Mouse (Mus musculus) small intestine, adult 2 months (tissue): ENCODE results near the gene Bcas3. TPM values are rescaled to one million over a fixed set of nuclear protein-coding genes. Genes with fewer than 3 reads are reported as not detected.

Experiments used
- H3K27ac ChIP-seq: fragments of 200-500 bp; 2 replicates; pipeline ENCODE4 v1.5.1; 2012; ENCODE audit warnings: low read depth, low read length, control low read depth, inconsistent platforms; ENCODE audit not compliant: insufficient read depth
- H3K27me3 ChIP-seq: fragments of 200-500 bp; 2 replicates; pipeline ENCODE4 v1.6.1; 2012; ENCODE audit warnings: mild to moderate bottlenecking, moderate library complexity, low read length, inconsistent platforms; ENCODE audit not compliant: control insufficient read depth, insufficient read depth
- H3K36me3 ChIP-seq: fragments of 200-500 bp; 2 replicates; pipeline ENCODE4 v1.6.1; 2012; ENCODE audit warnings: mild to moderate bottlenecking, low read length, control low read depth, inconsistent platforms; ENCODE audit not compliant: control insufficient read depth, insufficient read depth
- H3K4me1 ChIP-seq: fragments of 200-500 bp; 2 replicates; pipeline ENCODE4 v1.6.1; 2012; ENCODE audit warnings: low read length, inconsistent platforms, mixed read lengths; ENCODE audit not compliant: control insufficient read depth, insufficient read depth, insufficient read length
- H3K4me3 ChIP-seq: fragments of 200-500 bp; 2 replicates; pipeline ENCODE4 v1.5.1; 2012; ENCODE audit warnings: low read depth, mild to moderate bottlenecking, control low read depth, inconsistent platforms, low read length, moderate library complexity
- CTCF ChIP-seq: fragments of 200-500 bp; IDR thresholded peaks from 2 replicates; pipeline ENCODE4 v1.5.1; 2012; ENCODE audit warnings: low read depth, mild to moderate bottlenecking, control low read depth, inconsistent platforms, low read length, moderate library complexity, mixed read lengths; ENCODE audit not compliant: insufficient replicate concordance, insufficient read length; ENCODE audit errors: extremely low read depth
- POLR2A ChIP-seq: fragments of 200-500 bp; IDR thresholded peaks from 2 replicates; pipeline ENCODE4 v1.6.1; 2012; ENCODE audit warnings: low read depth, mild to moderate bottlenecking, control low read depth, inconsistent platforms, low read length, moderate library complexity
- WGBS: fragments of 180-500 bp; shearing (Covaris S2); methylation state at CpG from one replicate; pipeline ENCODE4 v1.1.7; 2018; 5-methylcytosine and 5-hydroxymethylcytosine counted together
- polyA plus RNA-seq: library from polyadenylated mRNA; depleted of rRNA; stranded (reverse); fragments of >200 nt; gene quantifications from 2 replicates; pipeline ENCODE4 v1.2.3, GENCODE M21; 2012

Gene Bcas3
- polyA plus RNA-seq, 1 experiment, result 32.1 TPM

GRCm38 (mm10) chr11:85540989-85541388 is 188.0 kb downstream of the Bcas3 start:
- 82% methylated on average over 4 of the region's 4 CpGs for WGBS
- TF ChIP-seq POLR2A, result no peak
- TF ChIP-seq CTCF, result no peak

GRCm38 (mm10) chr11:85543311-85543710 is 190.3 kb downstream of the Bcas3 start:
- Histone ChIP-seq H3K36me3 (no peaks in the 10 kb centered on the region), H3K27ac (no peak overlapping the region), H3K4me1 (no peaks in the 10 kb centered on the region), H3K4me3 (no peak overlapping the region), H3K27me3 (no peaks in the 10 kb centered on the region)
- WGBS, result 90% methylated on average over 4 of the region's 4 CpGs
- no peak for TF ChIP-seq CTCF
- no peak for TF ChIP-seq POLR2A

More at GRCm38 (mm10) chr11:85540989-85541388, 188.0 kb downstream of the Bcas3 start:
- no peaks in the 10 kb centered on the region for H3K36me3 ChIP-seq
- no peaks in the 10 kb centered on the region for H3K4me1 ChIP-seq
- no peak overlapping the region for H3K27ac ChIP-seq
- no peaks in the 10 kb centered on the region for H3K27me3 ChIP-seq
- H3K4me3 ChIP-seq, result no peak overlapping the region

GRCm38 (mm10) chr11:85545602-85546001 is 192.6 kb downstream of the Bcas3 start:
- TF ChIP-seq CTCF, result no peak
- no peak for TF ChIP-seq POLR2A
- no peak overlapping the region for H3K4me3 ChIP-seq
- 80% methylated on average over 5 of the region's 5 CpGs for WGBS

DNA sequence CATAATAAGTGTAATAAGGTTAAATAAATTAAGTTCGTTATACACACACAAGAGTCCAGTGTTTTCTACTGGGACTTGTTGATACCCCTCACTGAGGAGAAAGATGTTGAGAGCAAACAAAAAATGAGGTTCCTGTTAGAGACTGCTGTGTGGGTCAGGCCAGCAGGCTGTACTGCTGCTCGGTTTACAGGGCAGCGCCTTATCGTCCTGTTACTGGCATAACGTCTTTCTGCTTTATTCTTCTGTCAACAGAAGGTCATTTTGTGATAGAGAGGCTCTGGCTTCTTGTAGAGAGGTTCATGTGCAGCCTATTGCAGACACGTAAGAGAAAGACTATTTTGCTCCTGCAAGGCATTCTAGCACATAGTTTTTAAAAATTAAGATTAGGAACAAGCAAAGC is 195.0 kb downstream of the Bcas3 start:
- 69% methylated on average over 6 of the region's 6 CpGs for WGBS
- Histone ChIP-seq H3K27ac (no peak overlapping the region), H3K4me1 (no peaks in the 10 kb centered on the region), H3K27me3 (no peaks in the 10 kb centered on the region), H3K4me3 (no peak overlapping the region), H3K36me3 (no peaks in the 10 kb centered on the region)
- TF ChIP-seq POLR2A (no peak), CTCF (no peak)

More at GRCm38 (mm10) chr11:85545602-85546001, 192.6 kb downstream of the Bcas3 start:
- no peaks in the 10 kb centered on the region for H3K27me3 ChIP-seq
- H3K36me3 ChIP-seq, result no peaks in the 10 kb centered on the region
- H3K27ac ChIP-seq, result no peak overlapping the region
- no peaks in the 10 kb centered on the region for H3K4me1 ChIP-seq

DNA sequence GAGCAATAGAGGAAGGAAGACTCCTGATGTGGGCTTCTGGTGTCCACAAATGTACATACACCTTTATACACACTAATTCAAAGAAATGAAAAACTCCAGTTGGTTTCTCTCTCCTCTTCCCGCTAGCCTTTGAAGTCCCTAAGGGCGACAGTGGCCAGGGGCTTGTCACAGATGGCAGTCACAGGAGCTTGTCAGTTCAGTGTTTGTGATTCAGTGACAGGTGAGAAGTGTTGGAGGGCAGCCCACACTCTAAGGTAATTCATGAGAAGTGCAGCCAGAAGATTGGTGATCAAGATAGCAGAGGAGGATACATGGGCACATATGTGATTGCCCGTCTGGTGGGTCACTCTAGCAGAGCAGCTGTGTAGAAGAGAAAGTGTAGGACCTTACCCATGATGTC is 196.7 kb downstream of the Bcas3 start:
- 82% methylated on average over 3 of the region's 3 CpGs for WGBS
- Histone ChIP-seq H3K27me3 (no peaks in the 10 kb centered on the region), H3K4me3 (no peak overlapping the region)

GRCm38 (mm10) chr11:85555066-85555465 is 202.1 kb downstream of the Bcas3 start:
- TF ChIP-seq CTCF (no peak), POLR2A (no peak)
- Histone ChIP-seq H3K36me3 (no peaks in the 10 kb centered on the region), H3K4me3 (no peak overlapping the region), H3K27ac (no peak overlapping the region), H3K4me1 (no peaks in the 10 kb centered on the region; the same call in 1 of the 2 replicates), H3K27me3 (no peaks in the 10 kb centered on the region)
- 36% methylated on average over 1 of the region's 1 CpGs for WGBS

More for the DNA sequence above, 196.7 kb downstream of the Bcas3 start:
- Histone ChIP-seq H3K4me1 (no peaks in the 10 kb centered on the region), H3K36me3 (no peaks in the 10 kb centered on the region), H3K27ac (no peak overlapping the region)
- TF ChIP-seq POLR2A (no peak), CTCF (no peak)

- H3K4me3 ChIP-seq, result no peak overlapping the region
- H3K27ac ChIP-seq, result no peak overlapping the region
- no peaks in the 10 kb centered on the region; the same call in 1 of the 2 replicates for H3K4me1 ChIP-seq
- no peaks in the 10 kb centered on the region for H3K27me3 ChIP-seq
- no peaks in the 10 kb centered on the region for H3K36me3 ChIP-seq
- 60% methylated on average over 2 of the region's 2 CpGs for WGBS
- TF ChIP-seq CTCF (no peak), POLR2A (no peak)
Measured at GRCm38 (mm10) chr11:85555721-85556120, 202.8 kb downstream of the Bcas3 start.

DNA sequence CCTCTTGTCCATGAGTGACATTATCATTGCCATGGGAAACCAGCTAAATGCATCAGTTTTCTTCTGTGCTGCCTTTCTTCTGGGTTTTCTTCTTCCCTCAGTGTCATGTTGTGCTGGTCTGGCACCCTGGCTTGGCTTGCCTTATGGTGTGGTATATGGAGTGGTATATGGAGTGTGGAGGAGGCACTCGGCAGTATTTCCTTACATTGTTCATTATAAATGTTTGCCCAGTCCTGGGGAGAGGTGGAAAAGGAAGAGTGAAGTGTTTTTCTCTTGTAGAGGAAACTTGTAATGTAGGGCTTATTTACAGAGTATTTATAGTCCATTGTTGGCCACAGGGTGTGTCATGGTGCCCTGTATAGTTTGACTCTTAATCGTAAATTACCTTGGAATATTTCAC is 212.1 kb downstream of the Bcas3 start:
- Histone ChIP-seq H3K27ac (no peak overlapping the region), H3K4me1 (no peaks in the 10 kb centered on the region), H3K27me3 (no peaks in the 10 kb centered on the region), H3K36me3 (no peaks in the 10 kb centered on the region), H3K4me3 (no peak overlapping the region)
- 61% methylated on average over 2 of the region's 2 CpGs for WGBS
- TF ChIP-seq POLR2A, result no peak
- TF ChIP-seq CTCF, result no peak
